Comparison of ENCODE assay signal across 9 mouse cellular contexts in the genomic region with DNA sequence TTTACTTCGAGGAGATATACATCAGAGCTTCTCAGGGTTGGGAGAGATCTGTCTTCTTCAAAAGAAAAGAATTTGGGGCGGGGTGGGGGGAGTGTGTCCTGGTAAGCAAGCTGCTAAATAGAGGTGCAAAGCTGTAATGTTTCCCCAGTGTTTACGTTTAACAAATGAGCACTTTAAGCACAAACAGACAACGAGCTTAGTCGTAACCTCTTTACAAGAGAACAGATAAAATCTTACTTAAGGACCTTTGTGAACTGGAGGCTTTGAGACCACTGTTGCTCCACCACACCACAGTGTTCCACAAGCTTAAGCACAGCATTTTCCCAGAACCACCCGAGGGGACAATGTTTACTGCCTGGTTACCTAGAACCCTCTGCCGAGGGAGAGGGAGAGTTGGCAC. TPM values are rescaled to one million over a fixed set of nuclear protein-coding genes. Genes with fewer than 3 reads are reported as not detected.
DNase-seq lines count a peak whose midpoint lies in the region; ATAC-seq and TF ChIP-seq lines count a peak whose summit lies in the region.
"Had no signal": no experiment of that assay in that cellular context is flagged by ENCODE, and none has a peak within 500 bp of the region (broad histone marks: within the 10 kb centered on the region; RNA-seq: fewer than 3 reads in every experiment).

No protein-coding gene starts in this region.

- no peak overlapping the region for H3K9ac ChIP-seq in heart, embryonic 11.5 days (ENCODE audit: low read depth, low read length)
- H3K9ac ChIP-seq in ES-Bruce4 (ENCODE audit: low read depth, poor library complexity, severe bottlenecking) = peak overlapping the region; percentile 89
- H3K9ac ChIP-seq in forebrain, embryonic 15.5 days (replicated peaks) = peak overlapping the region; percentile 78
- H3K9ac ChIP-seq: liver, embryonic 13.5 days had no signal

- no peak for TF ChIP-seq EP300 in ES-Bruce4 (IDR thresholded peaks at IDR 0.05; ENCODE audit: insufficient read depth, low read depth, low read length)

- H3K4me3 ChIP-seq in heart, embryonic 11.5 days (ENCODE audit: low read depth, low read length) = peak overlapping the region; percentile 43
- peak overlapping the region; percentile 69 for H3K4me3 ChIP-seq in ES-Bruce4 (ENCODE audit: low read depth, low read length)
- peak overlapping the region; percentile 51 for H3K4me3 ChIP-seq in forebrain, embryonic 15.5 days
- peak overlapping the region; percentile 75 for H3K4me3 ChIP-seq in midbrain, embryonic 10.5 days

- TF ChIP-seq CTCF in ES-Bruce4 (IDR thresholded peaks at IDR 0.05; ENCODE audit: low read depth, low read length) = no peak

- H3K4me1 ChIP-seq in heart, embryonic 11.5 days (ENCODE audit: control insufficient read depth, insufficient read depth, low read length) = peaks cover 24% of the 10 kb centered on the region
- H3K4me1 ChIP-seq in ES-Bruce4 (ENCODE audit: control insufficient read depth, insufficient read depth, low read length) = peaks cover 12% of the 10 kb centered on the region
- peaks cover 37% of the 10 kb centered on the region for H3K4me1 ChIP-seq in forebrain, embryonic 15.5 days
- peaks cover 71% of the 10 kb centered on the region for H3K4me1 ChIP-seq in midbrain, embryonic 10.5 days

- H3K36me3 ChIP-seq in heart, embryonic 11.5 days (ENCODE audit: control insufficient read depth, insufficient read depth, low read length) = no peaks in the 10 kb centered on the region
- no peaks in the 10 kb centered on the region for H3K36me3 ChIP-seq in ES-Bruce4 (ENCODE audit: control insufficient read depth, insufficient read depth, low read length, poor library complexity, severe bottlenecking)
- H3K36me3 ChIP-seq in forebrain, embryonic 15.5 days = no peaks in the 10 kb centered on the region
- H3K36me3 ChIP-seq in midbrain, embryonic 10.5 days = peaks cover 14% of the 10 kb centered on the region
- H3K36me3 ChIP-seq: liver, embryonic 13.5 days had no signal

- no peaks in the 10 kb centered on the region for H3K9me3 ChIP-seq in heart, embryonic 11.5 days (replicated peaks; ENCODE audit: control insufficient read depth, low read length)
- no peaks in the 10 kb centered on the region for H3K9me3 ChIP-seq in ES-Bruce4 (replicated peaks; ENCODE audit: control insufficient read depth, insufficient read depth, low read length, poor library complexity, severe bottlenecking)
- H3K9me3 ChIP-seq in forebrain, embryonic 15.5 days = no peaks in the 10 kb centered on the region
- H3K9me3 ChIP-seq in midbrain, embryonic 10.5 days (replicated peaks) = peaks cover 4% of the 10 kb centered on the region; the same call in 1 of the 2 replicates
- H3K9me3 ChIP-seq: liver, embryonic 13.5 days had no signal

- ATAC-seq in heart, embryonic 11.5 days (replicated peaks; ENCODE audit: insufficient number of reproducible peaks, low FRiP score, low TSS enrichment) = no peak
- no peak for ATAC-seq in forebrain, embryonic 15.5 days (replicated peaks)

- no peak for DNase-seq in heart, adult 9 months (ENCODE audit: low spot score in 2 of 2)
- DNase-seq in midbrain, embryonic 10.5 days (ENCODE audit: low spot score) = no peak
- DNase-seq in cerebellum, adult 9-11 months = no peak
- DNase-seq in adrenal gland, adult 2 months = no peak
- DNase-seq in retina, postnatal 1 day = no peak
- DNase-seq: liver, embryonic 13.5 days had no signal

- peak overlapping the region; percentile 64 for H3K27ac ChIP-seq in heart, embryonic 11.5 days (ENCODE audit: low read depth, low read length)
- peak overlapping the region; percentile 77 for H3K27ac ChIP-seq in ES-Bruce4 (ENCODE audit: insufficient read depth, low read length)
- H3K27ac ChIP-seq in forebrain, embryonic 15.5 days (replicated peaks) = peak overlapping the region; percentile 96
- peak overlapping the region; percentile 100 for H3K27ac ChIP-seq in midbrain, embryonic 10.5 days (replicated peaks)
- H3K27ac ChIP-seq: liver, embryonic 13.5 days had no signal

- TF ChIP-seq POLR2A in ES-Bruce4 (IDR thresholded peaks at IDR 0.05; ENCODE audit: insufficient read depth, low read length) = no peak

- peak overlapping the region; percentile 94 for H3K4me2 ChIP-seq in heart, embryonic 11.5 days
- peak overlapping the region; percentile 90 for H3K4me2 ChIP-seq in forebrain, embryonic 15.5 days (replicated peaks)

- peaks cover 23% of the 10 kb centered on the region for H3K27me3 ChIP-seq in heart, embryonic 11.5 days (ENCODE audit: control insufficient read depth, insufficient read depth, low read length)
- no peaks in the 10 kb centered on the region for H3K27me3 ChIP-seq in ES-Bruce4 (ENCODE audit: control insufficient read depth, insufficient read depth, low read length, poor library complexity, severe bottlenecking)
- H3K27me3 ChIP-seq in forebrain, embryonic 15.5 days = no peaks in the 10 kb centered on the region
- H3K27me3 ChIP-seq in midbrain, embryonic 10.5 days (ENCODE audit: low read depth, poor library complexity, severe bottlenecking) = peaks cover 15% of the 10 kb centered on the region

- WGBS in heart, embryonic 11.5 days (ENCODE audit: insufficient replicate concordance) = 17% methylated on average over 7 of the region's 7 CpGs
- WGBS in forebrain, embryonic 15.5 days = 19% methylated on average over 7 of the region's 7 CpGs
- 6% methylated on average over 7 of the region's 7 CpGs for WGBS in midbrain, embryonic 10.5 days

RNA-seq across cellular contexts. Expression of a gene that starts 1.4 kb away (rescaled TPM):
- 11.0 and 12.7 TPM in 2 replicates for polyA plus RNA-seq in heart, embryonic 11.5 days (2014; fragmentation: Nextera tagmentation; extraction: Ambion mirVana)
- polyA plus RNA-seq in ES-Bruce4 (2011; ENCODE audit: insufficient read depth, insufficient read length, low read depth, missing spikeins) = 48.3 and 55.8 TPM in 2 replicates
- polyA plus RNA-seq in forebrain, embryonic 15.5 days (2015; fragmentation: Nextera tagmentation; extraction: Ambion mirVana) = 27.6 and 30.4 TPM in 2 replicates
- polyA plus RNA-seq in midbrain, embryonic 10.5 days (2016; fragmentation: Nextera tagmentation; extraction: Ambion mirVana) = 42.5 and 42.8 TPM in 2 replicates
- 1 to 10 TPM; 1.9 to 4.9 TPM for total RNA-seq in adrenal gland, adult 2 months (2021)
- 7.7 and 11.4 TPM in 2 replicates for polyA plus RNA-seq in adrenal gland, adult 2 months (2012; rRNA removed)

RNA-seq across cellular contexts. Expression of a gene that starts 5.2 kb away (rescaled TPM):
- polyA plus RNA-seq in heart, embryonic 11.5 days (2014; fragmentation: Nextera tagmentation; extraction: Ambion mirVana) = not detected in 2 replicates
- polyA plus RNA-seq in ES-Bruce4 (2011; ENCODE audit: insufficient read depth, insufficient read length, low read depth, missing spikeins) = 1.5 TPM in 1 of 2 replicates, not detected in the other
- 0.27 and 0.29 TPM in 2 replicates for polyA plus RNA-seq in forebrain, embryonic 15.5 days (2015; fragmentation: Nextera tagmentation; extraction: Ambion mirVana)
- not detected in 2 replicates for polyA plus RNA-seq in midbrain, embryonic 10.5 days (2016; fragmentation: Nextera tagmentation; extraction: Ambion mirVana)
- not detected for total RNA-seq in adrenal gland, adult 2 months (2021)
- polyA plus RNA-seq in adrenal gland, adult 2 months (2012; rRNA removed) = 0.12 and 0.17 TPM in 2 replicates
- polyA plus RNA-seq: liver, embryonic 13.5 days had no signal

RNA-seq across cellular contexts. Expression of a gene that starts 8.8 kb away (rescaled TPM):
- 0.49 and 0.90 TPM in 2 replicates for polyA plus RNA-seq in heart, embryonic 11.5 days (2014; fragmentation: Nextera tagmentation; extraction: Ambion mirVana)
- not detected in 2 replicates for polyA plus RNA-seq in ES-Bruce4 (2011; ENCODE audit: insufficient read depth, insufficient read length, low read depth, missing spikeins)
- polyA plus RNA-seq in forebrain, embryonic 15.5 days (2015; fragmentation: Nextera tagmentation; extraction: Ambion mirVana) = 3.8 and 5.5 TPM in 2 replicates
- 0.17 and 0.31 TPM in 2 replicates for polyA plus RNA-seq in midbrain, embryonic 10.5 days (2016; fragmentation: Nextera tagmentation; extraction: Ambion mirVana)
- under 1 TPM in 1 of 2 experiments, not detected in 1; 0.78 TPM for total RNA-seq in adrenal gland, adult 2 months (2021)
- 1.9 and 2.9 TPM in 2 replicates for polyA plus RNA-seq in adrenal gland, adult 2 months (2012; rRNA removed)

RNA-seq across cellular contexts. Expression of a gene that starts 14.4 kb away (rescaled TPM):
- 26.0 and 28.7 TPM in 2 replicates for polyA plus RNA-seq in heart, embryonic 11.5 days (2014; fragmentation: Nextera tagmentation; extraction: Ambion mirVana)
- 25.9 and 29.0 TPM in 2 replicates for polyA plus RNA-seq in ES-Bruce4 (2011; ENCODE audit: insufficient read depth, insufficient read length, low read depth, missing spikeins)
- polyA plus RNA-seq in forebrain, embryonic 15.5 days (2015; fragmentation: Nextera tagmentation; extraction: Ambion mirVana) = 154 and 167 TPM in 2 replicates
- 42.0 and 52.0 TPM in 2 replicates for polyA plus RNA-seq in midbrain, embryonic 10.5 days (2016; fragmentation: Nextera tagmentation; extraction: Ambion mirVana)
- 10 to 100 TPM; 24.9 to 45.1 TPM for total RNA-seq in adrenal gland, adult 2 months (2021)
- 191 and 246 TPM in 2 replicates for polyA plus RNA-seq in adrenal gland, adult 2 months (2012; rRNA removed)

RNA-seq across cellular contexts. Expression of a gene that starts 35.0 kb away (rescaled TPM):
- polyA plus RNA-seq in heart, embryonic 11.5 days (2014; fragmentation: Nextera tagmentation; extraction: Ambion mirVana) = 89.5 and 99.0 TPM in 2 replicates
- polyA plus RNA-seq in ES-Bruce4 (2011; ENCODE audit: insufficient read depth, insufficient read length, low read depth, missing spikeins) = 317 and 318 TPM in 2 replicates
- 163 and 164 TPM in 2 replicates for polyA plus RNA-seq in forebrain, embryonic 15.5 days (2015; fragmentation: Nextera tagmentation; extraction: Ambion mirVana)
- 165 and 175 TPM in 2 replicates for polyA plus RNA-seq in midbrain, embryonic 10.5 days (2016; fragmentation: Nextera tagmentation; extraction: Ambion mirVana)
- 100 to 1,000 TPM; 167 to 196 TPM for total RNA-seq in adrenal gland, adult 2 months (2021)
- polyA plus RNA-seq in adrenal gland, adult 2 months (2012; rRNA removed) = 69.3 and 80.4 TPM in 2 replicates
